Mouse (Mus musculus) kidney, postnatal 10 days (tissue): Measurements from ENCODE around the gene Krtap19-1.

Source experiments
- DNase-seq: peaks from one replicate; pipeline ENCODE4 v3.0.0; 2021; ENCODE audit warnings: mixed read lengths

Krtap19-1 gene

DNA sequence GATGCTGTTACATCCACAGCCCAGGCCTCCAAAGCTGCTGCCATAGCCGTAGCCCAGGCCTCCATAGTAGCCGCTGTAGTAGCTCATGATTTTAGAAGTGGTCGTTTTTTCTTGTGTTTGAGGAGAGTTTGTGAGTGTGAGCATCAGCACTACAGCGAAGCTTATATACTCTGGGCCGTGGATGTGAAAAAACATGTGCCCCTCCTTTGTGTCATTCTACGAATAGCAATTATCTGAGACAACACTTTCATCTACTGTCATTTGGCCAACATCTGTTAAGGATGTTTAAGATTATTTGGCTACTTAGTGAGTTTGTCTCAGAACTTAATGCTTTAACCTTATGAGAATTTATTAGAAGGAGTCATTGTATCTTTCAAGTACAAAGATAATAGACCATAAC, at the start of gene Krtap19-1:
TSS of gene Krtap19-1 (minus strand) at position 101 of the 400 bp plus-strand sequence.
- DNase-seq, result no peak

DNA sequence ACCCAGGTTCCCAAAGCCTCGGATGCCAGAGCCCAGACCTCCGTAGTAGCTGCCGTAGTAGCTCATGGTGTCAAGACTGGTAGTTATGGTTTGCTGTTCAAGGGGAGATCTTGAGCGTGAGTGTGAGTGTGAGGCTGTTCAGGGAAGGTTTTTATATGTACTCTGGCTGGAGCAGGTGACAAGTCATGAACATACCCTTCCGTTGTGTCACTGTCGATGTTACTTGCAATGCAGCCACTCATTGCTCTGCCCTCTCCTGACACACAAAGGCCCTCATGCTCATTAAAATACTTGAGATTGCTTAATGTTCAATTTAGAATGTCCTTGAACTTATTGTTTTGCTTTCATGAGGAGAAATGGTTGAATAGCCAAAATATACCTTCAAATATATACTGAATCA, 27.1 kb upstream of the Krtap19-1 start, which contains the start of gene Krtap19-5:
TSS of gene Krtap19-5 (minus strand) at position 101 of the 400 bp plus-strand sequence.
- DNase-seq, result no peak

DNA sequence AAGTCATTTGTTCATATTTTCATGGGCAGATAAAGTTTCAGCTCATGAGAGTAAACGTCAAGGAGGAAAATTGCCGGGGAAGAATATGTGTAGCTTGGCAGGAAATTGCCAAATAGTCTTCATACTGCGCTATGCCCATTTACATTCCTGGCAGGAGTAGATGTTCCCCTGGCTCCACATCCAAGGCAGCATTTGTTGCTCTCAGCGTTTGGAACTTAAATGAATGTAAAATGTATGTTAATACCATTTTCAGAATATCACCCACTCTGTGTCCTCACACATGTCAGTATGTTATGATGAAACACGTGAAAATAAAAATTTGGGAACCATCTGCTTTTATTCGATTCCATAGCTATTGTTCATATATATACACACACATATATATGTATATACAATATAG, 17.7 kb upstream of the Krtap19-1 start:
- no peak for DNase-seq

DNA sequence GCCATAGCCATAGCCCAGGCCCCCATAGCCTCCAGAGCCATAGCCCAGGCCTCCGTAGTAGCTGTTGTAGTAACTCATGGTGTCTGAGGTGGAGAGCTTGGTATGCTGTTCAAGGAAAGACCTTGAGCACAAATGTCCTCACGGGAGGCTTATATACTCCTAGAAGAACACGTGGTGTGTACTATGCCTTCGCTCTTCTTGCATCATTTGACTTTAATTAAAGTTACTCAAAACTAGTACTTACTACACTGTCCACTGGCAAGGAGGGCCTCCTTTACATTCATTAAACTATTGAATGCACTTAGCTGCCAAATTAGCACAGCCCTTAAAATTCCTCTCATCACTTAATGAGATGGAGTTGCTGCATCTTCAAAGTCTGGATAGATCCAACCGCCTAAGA, 15.8 kb upstream of the Krtap19-1 start, which contains the start of gene Krtap19-4:
TSS of gene Krtap19-4 (minus strand) at position 101 of the 400 bp plus-strand sequence.
- DNase-seq, result no peak

DNA sequence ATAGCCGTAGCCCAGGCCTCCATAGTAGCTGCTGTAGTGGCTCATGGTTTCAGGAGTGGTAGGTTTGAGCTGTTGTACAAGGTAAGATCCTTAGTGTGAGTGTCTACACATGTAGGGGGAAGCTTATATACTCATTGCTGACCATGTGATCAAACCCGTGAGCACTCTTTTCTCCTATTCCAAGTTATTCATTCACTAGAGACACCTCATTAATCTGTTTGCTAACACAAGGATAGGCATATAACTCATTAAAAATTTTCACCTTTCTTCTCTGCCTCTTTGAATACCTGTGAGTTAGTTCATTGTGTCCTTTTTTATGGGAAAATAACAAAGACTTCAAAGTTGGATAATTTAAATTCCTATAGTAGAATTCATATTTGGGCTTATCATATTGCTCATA, 8.7 kb upstream of the Krtap19-1 start, which contains the start of gene Krtap19-3:
TSS of gene Krtap19-3 (minus strand) at position 101 of the 400 bp plus-strand sequence.
- DNase-seq, result no peak

DNA sequence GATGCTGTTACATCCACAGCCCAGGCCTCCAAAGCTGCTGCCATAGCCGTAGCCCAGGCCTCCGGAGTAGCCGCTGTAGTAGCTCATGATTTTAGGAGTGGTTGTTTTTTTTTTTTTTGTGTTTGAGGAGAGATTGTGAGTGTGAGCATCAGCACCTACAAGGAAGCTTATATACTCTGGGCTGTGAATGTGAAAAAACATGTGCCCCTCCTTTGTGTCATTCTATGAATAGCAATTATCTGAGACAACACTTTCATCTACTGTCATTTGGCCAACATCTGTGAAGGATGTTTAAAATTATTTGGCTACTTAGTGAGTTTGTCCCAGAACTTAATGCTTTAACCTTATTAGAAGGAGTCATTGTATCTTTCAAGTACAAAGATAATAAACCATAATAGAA, 5.0 kb upstream of the Krtap19-1 start, which contains the start of gene Krtap19-2:
TSS of gene Krtap19-2 (minus strand) at position 101 of the 400 bp plus-strand sequence.
- no peak for DNase-seq

DNA sequence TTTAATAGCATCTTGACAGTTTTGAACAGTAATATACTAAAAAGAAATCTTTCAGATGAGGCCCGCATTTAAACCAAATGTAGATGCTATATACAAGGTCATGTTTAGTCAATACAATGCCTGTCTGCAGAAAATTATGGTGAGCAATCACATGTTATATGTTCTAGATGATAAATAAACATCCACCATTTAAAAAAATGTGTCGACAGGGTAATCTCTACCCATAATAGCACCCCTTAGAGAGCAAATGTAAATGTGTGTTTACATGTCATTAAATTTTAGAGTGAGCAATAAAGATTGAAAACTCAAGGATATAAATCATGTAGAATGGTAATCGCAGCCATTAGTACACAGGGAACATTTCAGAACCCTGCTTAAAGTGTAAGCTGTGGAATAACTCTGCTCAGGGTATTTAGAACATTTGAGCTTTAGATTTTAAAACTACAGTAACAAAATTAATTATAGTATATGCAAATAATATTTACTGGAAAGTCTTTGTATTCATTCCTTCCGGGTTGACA, 4.3 kb downstream of the Krtap19-1 start:
- DNase-seq, result no peak

DNA sequence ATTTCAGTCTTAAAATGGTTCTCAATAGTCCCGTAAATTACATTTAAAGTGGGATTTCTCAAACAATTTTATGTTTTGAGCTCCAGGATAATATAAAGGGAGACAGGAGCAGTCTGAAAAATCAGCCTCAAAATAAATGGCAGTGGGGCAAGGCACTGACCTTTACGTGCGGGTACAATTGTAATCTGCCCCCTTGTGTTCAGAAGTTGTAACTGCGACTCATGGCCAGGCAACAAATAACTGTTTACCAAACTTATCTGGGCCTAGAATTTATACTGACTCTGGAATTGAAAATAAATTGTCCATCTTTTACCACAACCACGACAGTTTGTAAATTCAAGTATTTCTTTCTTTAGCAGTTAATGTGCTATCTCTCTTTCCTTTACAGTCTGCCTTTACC, 17.8 kb downstream of the Krtap19-1 start:
- DNase-seq, result peak; percentile 36

DNA sequence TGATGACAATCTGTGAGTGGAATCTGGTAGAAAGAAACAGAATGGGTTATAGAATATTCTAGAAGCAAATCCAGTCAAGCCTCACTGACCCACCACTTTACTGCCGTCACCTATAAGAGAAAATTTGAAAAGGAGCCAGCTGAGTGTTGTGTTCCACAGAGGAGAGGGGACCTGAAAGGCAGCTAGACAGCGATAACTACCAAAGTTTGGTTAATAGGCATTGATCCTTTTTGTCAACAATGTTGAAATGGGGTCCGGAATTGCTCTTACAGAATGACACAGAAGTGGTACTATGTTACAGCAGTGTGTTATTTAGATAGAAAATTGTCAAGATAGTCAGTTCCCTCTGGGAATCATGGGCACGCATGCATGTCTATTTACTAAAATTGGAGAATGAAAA, 20.7 kb downstream of the Krtap19-1 start:
- no peak for DNase-seq

DNA sequence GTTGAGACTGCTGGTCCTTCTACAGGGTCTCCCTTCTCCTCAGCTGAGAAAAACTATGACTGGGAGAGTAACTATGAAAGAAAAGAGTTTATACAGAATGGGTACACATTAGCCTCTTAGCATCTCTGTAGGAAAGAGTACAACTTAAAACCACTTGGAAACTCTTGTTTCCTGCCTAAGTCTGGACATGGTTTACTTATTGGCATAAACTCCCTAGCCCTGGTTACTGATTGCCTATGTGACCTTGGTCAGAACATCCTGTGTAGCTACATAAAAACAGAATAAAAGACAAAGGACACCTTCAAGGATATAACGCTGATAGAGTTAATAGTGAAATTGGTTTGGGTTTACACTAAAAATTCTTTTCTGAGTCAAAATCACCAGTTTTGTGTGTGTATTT, 21.8 kb downstream of the Krtap19-1 start:
- DNase-seq, result no peak

DNA sequence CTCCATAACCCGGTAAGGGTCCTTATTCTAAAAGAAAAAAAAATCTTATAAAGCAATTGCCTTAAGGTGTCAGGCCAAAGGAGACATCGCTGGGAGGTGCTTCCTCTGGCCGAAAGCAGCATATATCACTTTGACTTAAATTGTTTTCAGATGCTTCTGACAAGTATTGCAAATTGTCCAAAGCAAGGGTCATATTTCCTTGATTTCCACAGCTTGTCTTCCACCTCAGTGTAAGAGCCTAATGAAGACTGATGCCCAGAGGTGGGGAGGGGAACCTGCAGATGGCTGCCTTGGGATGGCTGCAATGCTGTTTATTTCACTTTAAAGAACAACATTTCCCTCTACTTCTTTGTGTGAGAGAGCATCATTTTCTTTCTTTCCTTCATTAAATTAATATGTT, 42.2 kb downstream of the Krtap19-1 start:
- DNase-seq, result no peak

DNA sequence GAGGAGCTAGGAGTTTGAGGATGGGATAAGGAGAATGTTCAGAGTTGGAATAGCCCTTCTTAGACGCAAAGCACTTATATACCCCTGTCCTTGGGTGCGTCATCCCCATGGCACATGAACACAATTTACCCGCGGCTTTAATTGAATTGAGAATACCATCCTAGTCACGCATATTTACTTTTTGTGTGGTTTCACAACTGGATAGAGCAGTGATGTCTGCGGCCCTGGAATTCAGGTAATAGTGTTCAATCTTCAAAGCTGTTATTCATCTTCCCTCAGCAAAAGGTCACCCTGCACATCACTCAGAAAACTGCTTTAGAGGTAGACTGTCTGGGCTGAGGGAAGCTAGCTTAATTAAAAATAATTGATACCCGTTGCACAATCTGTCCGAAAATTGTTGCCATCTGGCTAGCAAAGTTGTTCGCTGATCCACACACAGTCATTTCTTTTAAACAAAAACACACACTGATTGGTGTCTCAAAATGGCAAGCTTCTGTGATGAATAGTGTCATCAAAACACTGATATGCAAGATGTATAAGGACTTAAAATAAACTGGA, 43.0 kb downstream of the Krtap19-1 start, which contains the start of gene Krtap14:
TSS of gene Krtap14 (minus strand) at position 51 of the 558 bp plus-strand sequence.
- no peak for DNase-seq

DNA sequence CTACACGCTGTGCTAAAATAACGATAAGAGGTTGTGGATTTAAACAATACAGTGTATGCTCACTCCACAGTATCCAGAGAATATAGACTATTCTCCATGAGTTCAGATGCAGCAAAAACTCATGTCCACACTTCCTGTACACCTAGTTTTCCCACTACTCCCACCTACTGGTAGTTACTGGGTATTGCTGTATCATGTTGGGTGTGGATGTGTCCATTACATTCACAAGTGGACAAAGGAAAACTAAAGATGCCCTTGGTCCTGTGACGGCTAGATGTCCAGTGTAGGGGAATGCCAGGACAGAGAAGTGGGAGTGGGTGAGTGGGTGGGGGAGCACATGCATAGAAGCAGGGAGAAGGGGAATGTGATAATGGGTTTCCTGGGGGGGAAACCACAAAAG, 45.5 kb downstream of the Krtap19-1 start:
- DNase-seq, result peak; percentile 11

DNA sequence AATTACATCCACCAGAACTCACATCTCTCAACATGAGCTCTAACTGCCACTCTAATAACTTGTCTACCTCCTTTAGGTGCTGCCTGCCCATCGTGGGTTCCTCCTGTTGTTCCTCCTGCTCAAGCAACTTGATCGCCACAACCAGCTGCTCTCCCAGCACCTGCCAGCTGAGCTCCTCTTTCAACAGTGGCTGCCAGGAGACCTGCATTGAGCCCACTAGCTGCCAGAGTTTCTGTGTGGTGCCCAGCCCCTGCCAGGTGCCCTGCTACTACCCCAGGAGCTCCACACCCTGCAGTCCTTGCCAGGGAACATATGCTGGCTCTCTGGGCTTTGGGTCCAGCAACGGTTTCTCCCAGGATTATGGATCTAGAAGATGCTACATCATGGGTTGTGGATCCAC, 49.1 kb downstream of the Krtap19-1 start, which contains the start of gene Krtap15:
TSS of gene Krtap15 (plus strand) at position 150 of the 400 bp plus-strand sequence.
- DNase-seq, result no peak
